Mouse (Mus musculus): Measurements from ENCODE around the gene Slc35f6.

Slc35f6 gene

DNA sequence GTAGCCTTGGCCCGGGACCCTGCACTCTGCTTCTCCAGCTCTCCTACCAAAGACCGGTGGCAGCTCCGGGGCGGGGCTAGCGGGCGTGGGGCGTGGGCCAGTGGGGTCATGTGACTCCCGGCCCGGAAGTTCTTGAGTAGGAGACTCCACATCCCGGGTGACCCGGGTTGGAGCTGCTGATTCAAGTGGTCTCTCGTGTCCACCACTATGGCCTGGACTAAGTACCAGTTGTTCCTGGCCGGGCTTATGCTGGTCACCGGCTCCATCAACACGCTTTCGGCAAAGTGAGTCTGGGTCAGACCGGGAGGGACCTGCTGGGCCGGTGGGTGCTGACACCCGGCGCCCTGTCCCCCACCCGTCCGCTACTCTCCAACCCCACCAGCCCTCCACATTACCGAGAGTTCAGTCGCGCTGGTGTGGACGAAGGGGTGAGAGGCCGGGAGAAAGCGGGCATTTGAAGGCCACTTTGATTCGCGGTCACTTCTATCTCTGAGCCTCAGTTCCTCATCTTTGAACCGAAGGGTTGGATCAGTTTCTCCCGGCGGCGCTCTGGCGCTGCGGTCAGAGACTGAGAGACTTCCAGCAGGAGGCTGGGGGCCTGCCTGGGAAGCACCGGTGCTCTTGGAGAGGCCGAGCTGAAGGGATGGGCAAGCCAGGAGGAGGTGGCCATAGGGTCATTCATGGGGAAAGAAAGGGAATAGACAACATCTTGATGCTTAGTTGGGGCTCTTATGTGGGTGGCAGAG lies at the start of gene Slc35f6:
Slc35f6 (plus strand) TSS at position 119 of the 746 bp plus-strand sequence.
- peak; percentile 92 for DNase-seq (ENCODE audit: low spot score)

DNA sequence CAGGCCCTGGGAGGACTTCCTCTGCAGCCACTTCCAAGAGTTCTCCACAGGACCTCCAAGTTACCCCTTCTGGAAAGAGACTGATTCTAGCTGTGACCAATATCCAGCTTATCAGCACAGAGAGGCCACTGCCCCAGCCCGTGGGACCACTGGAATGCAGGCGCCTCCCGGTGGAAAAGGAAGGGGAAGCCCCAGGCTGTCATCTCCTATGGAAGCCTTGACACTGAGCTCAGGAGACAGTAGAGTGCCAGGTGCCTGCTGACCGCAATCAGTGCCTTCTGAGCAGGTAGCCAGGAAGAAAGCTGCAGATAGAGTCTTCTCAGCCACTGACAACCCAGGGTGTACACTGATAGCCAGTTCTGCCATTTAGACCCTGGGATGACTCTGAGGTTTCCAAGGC lies 46.3 kb upstream of the Slc35f6 start:
- no peak for DNase-seq (ENCODE audit: low spot score)

DNA sequence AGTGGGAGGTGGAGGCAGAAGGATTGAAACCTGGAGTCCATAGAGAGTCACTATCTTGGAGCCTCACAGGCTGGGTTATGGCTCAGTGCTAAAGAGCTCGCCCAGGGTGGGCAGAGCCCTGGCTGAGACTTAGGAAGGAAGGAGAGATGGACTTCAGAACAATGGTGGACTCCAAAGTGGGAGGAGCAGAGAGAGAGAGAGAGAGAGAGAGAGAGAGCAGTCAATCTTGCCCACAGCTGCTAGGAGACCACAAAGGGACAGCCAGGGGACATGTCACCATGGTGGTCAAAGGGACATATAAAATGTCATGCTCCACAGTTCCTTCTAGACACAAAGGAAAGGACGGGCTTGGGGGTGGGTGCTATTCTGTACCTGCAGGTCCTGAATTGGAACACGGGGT lies 44.5 kb upstream of the Slc35f6 start:
- no peak for DNase-seq (ENCODE audit: low spot score)

DNA sequence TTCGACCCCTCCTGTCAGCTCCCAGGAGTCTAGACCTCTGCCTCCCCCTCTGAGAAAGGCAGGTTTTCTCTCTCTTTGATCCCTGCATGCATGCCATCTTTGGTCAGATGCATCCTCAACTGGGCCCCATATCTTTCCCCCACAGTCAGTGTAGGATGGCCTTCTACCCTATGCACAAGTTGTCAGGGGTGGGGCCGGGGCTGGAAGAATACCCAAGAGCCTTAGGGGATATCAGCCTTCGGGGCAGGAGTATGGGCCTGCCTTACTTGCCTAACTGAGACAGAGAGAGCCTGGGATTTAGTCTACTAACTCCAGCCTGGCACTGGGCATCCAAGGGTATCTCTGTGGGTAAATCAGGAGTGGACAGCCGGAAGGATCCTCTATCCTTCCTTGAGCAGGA lies 43.8 kb upstream of the Slc35f6 start:
- no peak for DNase-seq (ENCODE audit: low spot score)

DNA sequence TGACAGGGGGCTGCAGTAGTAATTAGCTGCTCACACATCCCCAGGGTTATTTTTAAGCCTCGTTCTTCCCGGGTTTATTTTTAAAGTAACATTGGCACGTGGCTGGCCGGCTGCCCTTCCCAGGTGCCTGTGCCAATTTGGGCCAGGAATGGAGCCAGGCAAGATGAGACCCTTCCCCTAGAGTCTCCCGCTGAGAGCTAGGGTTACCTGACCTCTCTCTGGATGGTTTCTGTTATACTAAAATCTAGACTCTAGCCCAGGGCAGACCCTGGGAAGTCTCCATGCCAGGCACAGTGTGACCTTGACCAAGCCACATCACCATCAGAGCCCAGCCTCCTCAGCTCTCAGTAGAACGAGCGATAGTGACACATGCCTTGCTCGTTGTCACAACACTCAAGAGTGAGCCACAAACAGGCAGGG lies 43.0 kb upstream of the Slc35f6 start:
- no peak for DNase-seq (ENCODE audit: low spot score)

DNA sequence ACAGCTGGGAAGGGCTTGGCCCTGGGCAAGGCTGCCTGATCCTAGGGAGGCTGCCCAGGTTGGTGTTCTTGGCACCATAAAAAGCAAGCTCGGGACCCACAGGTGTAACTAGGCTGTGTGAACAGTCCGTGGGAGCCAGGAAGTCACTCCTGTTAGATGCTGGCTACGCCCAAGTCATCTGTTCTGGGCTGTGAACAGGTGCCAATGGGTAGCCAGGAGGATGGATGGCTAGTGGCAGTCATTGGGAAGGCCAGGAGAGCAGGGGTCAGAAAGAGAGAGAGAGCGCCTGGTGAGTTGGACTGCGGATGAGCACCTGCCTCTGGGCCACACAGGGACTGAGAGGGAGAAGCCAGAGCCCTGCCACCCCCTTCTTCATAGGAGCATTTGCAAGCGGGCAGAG lies 42.1 kb upstream of the Slc35f6 start:
- no peak for DNase-seq (ENCODE audit: low spot score)

- no peak for DNase-seq (ENCODE audit: low spot score)
These were observed 41.2 kb upstream of the Slc35f6 start for GRCm38 (mm10) chr5:30606424-30607073.

- no peak for DNase-seq (ENCODE audit: low spot score)
These were observed 38.6 kb upstream of the Slc35f6 start for GRCm38 (mm10) chr5:30609094-30609493.

- DNase-seq (ENCODE audit: low spot score), result no peak
These were observed 37.7 kb upstream of the Slc35f6 start for GRCm38 (mm10) chr5:30609918-30610645.

DNA sequence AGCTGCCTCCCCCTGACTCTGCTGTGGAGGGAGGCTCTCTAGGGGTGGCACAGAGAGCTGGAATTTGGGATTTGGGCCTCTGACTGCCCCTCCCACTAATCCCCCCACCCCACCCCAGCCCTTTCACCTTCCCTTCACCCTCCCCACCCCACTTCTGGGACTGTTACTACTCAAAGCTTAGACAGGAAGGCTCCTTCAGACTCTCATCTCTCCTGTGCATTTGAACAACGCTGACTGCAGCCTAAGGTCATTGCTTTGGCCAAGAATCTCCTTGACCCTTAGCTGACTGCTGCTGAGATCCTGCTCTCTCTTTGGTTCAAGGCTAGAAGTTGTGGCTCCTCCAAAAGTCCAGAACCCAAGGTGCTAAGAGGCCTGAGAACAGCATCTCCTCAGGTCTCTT lies 36.6 kb upstream of the Slc35f6 start:
- DNase-seq (ENCODE audit: low spot score), result no peak

- no peak for DNase-seq (ENCODE audit: low spot score)
These were observed 36.0 kb upstream of the Slc35f6 start for GRCm38 (mm10) chr5:30611689-30612088.

DNA sequence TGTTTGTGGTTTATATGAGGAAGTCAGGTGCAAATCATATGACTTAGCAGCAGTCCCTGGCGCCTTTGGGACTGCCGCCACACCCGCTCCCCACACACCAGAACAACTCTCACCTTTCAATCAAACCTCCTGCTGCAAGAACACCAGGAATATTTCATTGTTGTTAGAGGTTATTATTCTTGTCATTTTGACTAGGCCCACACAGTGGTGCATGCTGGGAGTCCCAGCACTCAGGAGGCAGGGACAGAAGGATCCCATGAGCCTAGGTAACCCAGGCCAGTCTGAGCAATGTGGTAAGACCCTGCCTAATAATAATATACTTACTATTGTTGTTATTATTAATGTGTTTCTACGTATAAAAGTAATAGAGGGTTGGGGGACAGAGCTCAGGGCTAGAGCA lies 35.2 kb upstream of the Slc35f6 start:
- DNase-seq (ENCODE audit: low spot score), result no peak

DNA sequence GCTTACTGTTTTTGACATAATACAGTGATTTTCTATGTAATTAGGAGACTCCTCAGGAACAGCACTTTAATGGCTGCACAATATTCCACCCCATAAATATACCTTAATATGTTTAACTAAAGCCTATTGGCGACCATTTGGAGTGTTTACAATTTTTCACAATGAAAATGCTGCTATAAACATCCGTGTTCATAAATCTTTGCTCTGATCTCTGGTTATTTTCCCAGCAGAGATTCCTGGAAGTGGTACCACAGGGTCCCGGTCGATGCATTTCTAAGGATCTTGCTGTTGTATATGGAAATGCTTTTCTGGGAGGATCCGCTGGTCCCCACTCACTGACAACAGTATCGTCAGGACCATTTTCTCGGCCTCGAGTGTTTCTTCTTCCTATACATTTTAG lies 34.5 kb upstream of the Slc35f6 start:
- DNase-seq (ENCODE audit: low spot score), result no peak

GRCm38 (mm10) chr5:30614221-30614620 lies 33.5 kb upstream of the Slc35f6 start:
- DNase-seq (ENCODE audit: low spot score), result no peak

DNA sequence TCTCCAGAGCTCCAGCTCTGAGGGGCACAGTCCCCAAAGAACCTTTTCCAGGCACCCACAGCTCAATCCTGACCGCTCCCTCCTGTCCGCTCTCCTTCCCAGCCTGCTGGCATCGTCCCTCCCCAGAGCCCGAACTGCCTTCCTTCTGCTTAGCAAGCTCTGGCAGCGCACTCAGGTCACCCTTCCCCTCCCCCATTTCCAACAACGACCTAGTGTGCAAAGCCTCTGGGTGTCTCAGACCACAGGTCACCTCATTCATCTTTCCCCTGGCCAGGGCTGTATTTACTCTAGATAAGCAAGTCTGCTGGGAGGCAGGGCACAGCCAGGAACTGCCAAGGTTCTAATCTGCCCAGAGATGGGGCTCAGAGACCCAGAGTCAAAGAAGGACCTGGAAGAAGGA lies 32.3 kb upstream of the Slc35f6 start:
- DNase-seq (ENCODE audit: low spot score), result no peak

DNA sequence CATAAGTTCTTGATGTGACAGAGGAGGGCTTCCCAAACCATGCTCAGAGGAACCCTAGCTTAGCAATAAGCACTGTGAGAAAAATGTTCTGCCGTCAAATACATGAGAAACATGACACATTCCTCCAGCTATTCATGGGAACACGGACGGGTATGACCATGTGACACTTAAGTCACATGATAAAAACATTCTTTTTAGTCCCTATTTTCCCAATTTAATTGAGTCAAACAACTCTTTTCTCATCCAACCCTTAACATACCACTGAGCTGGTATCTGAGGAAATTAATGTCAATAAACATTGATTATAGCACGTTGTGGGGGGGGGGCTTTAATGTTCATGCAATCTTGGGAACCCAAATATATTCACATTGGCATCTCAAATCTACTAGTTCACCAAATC lies 31.9 kb upstream of the Slc35f6 start:
- DNase-seq (ENCODE audit: low spot score), result no peak

DNA sequence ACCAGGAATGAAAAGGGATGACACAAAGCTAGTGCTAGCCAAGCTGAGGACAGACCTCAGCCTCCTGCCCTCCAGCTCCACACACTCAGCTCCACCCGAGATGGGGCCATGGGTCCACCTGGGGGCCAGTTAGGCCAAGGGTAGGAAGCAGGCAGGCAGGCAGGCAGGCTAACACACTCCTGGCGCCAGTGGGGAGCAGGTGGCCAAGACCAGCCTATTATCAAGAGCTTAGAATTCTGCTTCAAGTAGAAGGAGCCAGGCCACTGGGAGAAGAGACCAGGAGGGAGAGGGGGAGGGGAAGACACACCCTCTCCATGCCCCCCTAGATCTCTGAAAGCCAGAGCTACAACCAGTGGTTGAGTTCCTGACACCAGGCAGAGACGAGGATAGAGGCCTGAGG lies 31.1 kb upstream of the Slc35f6 start:
- no peak for DNase-seq (ENCODE audit: low spot score)

DNA sequence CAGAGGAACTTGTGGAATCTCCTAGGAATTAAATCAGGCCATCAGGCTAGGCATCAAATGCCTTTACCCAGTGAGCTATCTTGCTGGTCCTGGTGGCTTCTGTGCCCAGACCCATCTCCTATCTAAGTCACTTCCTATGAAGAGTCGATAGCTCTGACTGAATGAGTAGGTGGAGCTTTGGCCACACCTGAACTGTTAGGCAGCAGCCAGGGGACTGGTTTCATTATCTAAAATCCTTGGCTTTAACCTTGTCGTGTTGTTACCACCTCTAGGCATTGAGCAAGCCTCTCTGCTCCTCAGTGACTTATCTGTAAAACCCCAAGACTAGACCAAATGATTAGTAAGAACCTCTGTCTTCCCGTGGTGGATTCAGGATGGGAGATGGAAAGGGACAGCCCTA lies 30.4 kb upstream of the Slc35f6 start:
- no peak for DNase-seq (ENCODE audit: low spot score)

DNA sequence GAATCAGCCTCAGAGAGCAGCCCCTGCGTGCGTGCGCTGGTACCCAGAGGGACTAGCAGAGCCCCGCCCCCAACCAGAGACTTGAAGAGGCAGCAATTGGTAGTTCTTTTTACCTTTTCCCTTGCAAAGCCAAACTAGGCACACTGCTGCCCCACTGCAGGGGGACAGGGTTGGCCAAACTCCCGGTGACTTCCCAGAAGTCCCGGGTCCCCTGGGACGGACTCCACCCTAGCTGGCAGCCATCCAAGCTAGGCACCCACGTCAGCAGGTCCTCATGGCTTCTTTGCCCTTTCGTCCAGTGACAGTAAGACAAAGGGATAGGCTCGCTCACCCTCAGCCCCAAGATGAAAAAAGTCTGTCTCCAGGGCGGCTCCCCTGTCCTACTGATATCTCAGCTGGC lies 29.9 kb upstream of the Slc35f6 start:
- DNase-seq (ENCODE audit: low spot score), result peak; percentile 14

- no peak for DNase-seq (ENCODE audit: low spot score)
These were observed 29.2 kb upstream of the Slc35f6 start for GRCm38 (mm10) chr5:30618376-30619003.

DNA sequence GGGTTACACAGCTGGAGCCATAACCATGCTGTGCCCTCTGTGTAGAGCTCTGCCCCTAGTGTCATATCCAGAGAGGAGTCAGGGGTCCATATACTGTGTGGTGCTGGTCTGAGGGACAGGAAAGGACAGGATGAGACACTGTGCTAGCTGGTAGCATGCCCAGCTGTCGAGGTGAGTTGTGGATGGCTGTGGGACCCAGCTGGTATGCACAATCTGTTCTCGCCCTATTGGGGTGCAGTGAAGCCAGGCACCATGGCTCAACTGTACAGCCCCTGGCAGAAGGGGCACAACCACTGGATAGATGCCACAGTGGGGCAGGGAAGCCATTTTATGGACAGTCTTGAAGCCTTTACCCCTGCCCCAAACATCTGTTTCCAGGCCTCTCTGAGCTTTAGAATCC lies 28.5 kb upstream of the Slc35f6 start:
- DNase-seq (ENCODE audit: low spot score), result no peak

GRCm38 (mm10) chr5:30620567-30620966 lies 27.2 kb upstream of the Slc35f6 start:
- no peak for DNase-seq (ENCODE audit: low spot score)
